Mouse (Mus musculus) MEL (cell line): ENCODE data around the gene Dnajc22. TPM values are rescaled to one million over a fixed set of nuclear protein-coding genes. Genes with fewer than 3 reads are reported as not detected.

ENCODE experiments used
- DNase-seq: peaks from one replicate; pipeline ENCODE4 v3.0.0; 2011; ENCODE audit warnings: low read depth, low spot score
- H3K27ac ChIP-seq: 2 replicates; pipeline ENCODE4 v1.5.1; 2012; ENCODE audit warnings: low read depth, mild to moderate bottlenecking, control low read depth, low read length, moderate library complexity; ENCODE audit not compliant: control insufficient read depth
- H3K27me3 ChIP-seq, 2 experiments: fragments of 150-350 bp in 1 of 2; sonication (generic) in 1 of 2; 2 replicates each; pipeline ENCODE4 v1.6.1; 2012; ENCODE audit warnings: low read length in 2 of 2, mild to moderate bottlenecking in 2 of 2, improper control_type of control experiment in 1 of 2, moderate library complexity in 1 of 2; ENCODE audit not compliant: insufficient read depth in 2 of 2, control insufficient read depth in 1 of 2
- H3K36me3 ChIP-seq, 2 experiments: 2 replicates each; pipeline ENCODE4 v1.6.1; 2012 to 2014; ENCODE audit warnings: low read length in 2 of 2, improper control_type of control experiment in 1 of 2, inconsistent platforms in 1 of 2, mild to moderate bottlenecking in 1 of 2; ENCODE audit not compliant: insufficient read depth in 2 of 2, control insufficient read depth in 1 of 2
- H3K4me1 ChIP-seq, 2 experiments: fragments of 150-350 bp in 1 of 2; sonication (generic) in 1 of 2; 2 replicates each; pipeline ENCODE4 v1.6.1; 2012; ENCODE audit warnings: low read length in 2 of 2, improper control_type of control experiment in 1 of 2, mild to moderate bottlenecking in 1 of 2; ENCODE audit not compliant: insufficient read depth in 2 of 2, control insufficient read depth in 1 of 2
- H3K4me3 ChIP-seq, 2 experiments: fragments of 150-350 bp in 1 of 2; sonication (generic) in 1 of 2; 2 replicates each; pipeline ENCODE4 v1.5.1; 2012; ENCODE audit warnings: low read depth in 2 of 2, low read length in 2 of 2, mild to moderate bottlenecking in 2 of 2, moderate library complexity in 2 of 2, control low read depth in 1 of 2, improper control_type of control experiment in 1 of 2; ENCODE audit not compliant: control insufficient read depth in 1 of 2, insufficient read depth in 1 of 2
- H3K79me2 ChIP-seq: 2 replicates; pipeline ENCODE4 v1.6.1; 2012; ENCODE audit warnings: mild to moderate bottlenecking, low read length, moderate library complexity; ENCODE audit not compliant: control insufficient read depth, poor library complexity, insufficient read depth
- H3K9ac ChIP-seq: 2 replicates; pipeline ENCODE4 v1.6.1; 2012; ENCODE audit warnings: low read depth, mild to moderate bottlenecking, control low read depth, low read length, moderate library complexity; ENCODE audit not compliant: control insufficient read depth, poor library complexity, severe bottlenecking
- H3K9me3 ChIP-seq: fragments of 150-350 bp; sonication (generic); replicated peaks from 2 replicates; pipeline ENCODE4 v1.6.1; 2012; ENCODE audit warnings: mild to moderate bottlenecking, low read length, improper control_type of control experiment, moderate library complexity; ENCODE audit not compliant: insufficient read depth
- BHLHE40 ChIP-seq: IDR thresholded peaks from 2 replicates; pipeline ENCODE4 v1.6.1; 2012; ENCODE audit warnings: low read depth, mild to moderate bottlenecking, inconsistent platforms, low read length, improper control_type of control experiment, borderline replicate concordance
- CHD2 ChIP-seq: IDR thresholded peaks from 2 replicates; pipeline ENCODE4 v1.6.1; 2011; ENCODE audit warnings: low read length, improper control_type of control experiment
- CTCF ChIP-seq, 3 experiments: IDR thresholded peaks in 2 of 3; conservative IDR thresholded peaks in 1 of 3; 2 replicates each; pipeline ENCODE4 v1.5.1; 2011 to 2012; ENCODE audit warnings: low read length in 3 of 3, low read depth in 2 of 3, mild to moderate bottlenecking in 2 of 3, improper control_type of control experiment in 1 of 3, inconsistent platforms in 1 of 3, mixed read lengths in 1 of 3, moderate library complexity in 1 of 3; ENCODE audit not compliant: control insufficient read depth in 1 of 3, insufficient read depth in 1 of 3, poor library complexity in 1 of 3, severe bottlenecking in 1 of 3
- E2F4 ChIP-seq: IDR thresholded peaks from 2 replicates; pipeline ENCODE4 v1.6.1; 2011; ENCODE audit warnings: low read depth, low read length, improper control_type of control experiment, borderline replicate concordance
- ELF1 ChIP-seq: IDR thresholded peaks from 2 replicates; pipeline ENCODE4 v1.6.1; 2014; ENCODE audit warnings: low read depth, mild to moderate bottlenecking, inconsistent platforms, low read length, improper control_type of control experiment, moderate library complexity
- EP300 ChIP-seq, 2 experiments: IDR thresholded peaks; 2 replicates each; pipeline ENCODE4 v1.6.1; 2011; ENCODE audit warnings: improper control_type of control experiment in 2 of 2, low read length in 2 of 2, low read depth in 1 of 2, mild to moderate bottlenecking in 1 of 2
- ETS1 ChIP-seq: IDR thresholded peaks from 2 replicates; pipeline ENCODE4 v1.6.1; 2012; ENCODE audit warnings: low read depth, mild to moderate bottlenecking, inconsistent platforms, low read length, improper control_type of control experiment, moderate library complexity
- GABPA ChIP-seq: IDR thresholded peaks from 2 replicates; pipeline ENCODE4 v1.6.1; 2012; ENCODE audit warnings: low read depth, mild to moderate bottlenecking, inconsistent platforms, low read length, improper control_type of control experiment, moderate library complexity
- GATA1 ChIP-seq: IDR thresholded peaks from 2 replicates; pipeline ENCODE4 v1.6.1; 2011; ENCODE audit warnings: low read depth, low read length, improper control_type of control experiment
- HCFC1 ChIP-seq: IDR thresholded peaks from 2 replicates; pipeline ENCODE4 v1.6.1; 2012; ENCODE audit warnings: low read depth, mild to moderate bottlenecking, inconsistent platforms, low read length, improper control_type of control experiment, moderate library complexity
- JUND ChIP-seq: IDR thresholded peaks from 2 replicates; pipeline ENCODE4 v1.6.1; 2011; ENCODE audit warnings: low read depth, mild to moderate bottlenecking, improper control_type of control experiment, low read length
- KAT2A ChIP-seq: conservative IDR thresholded peaks from 2 replicates; pipeline ENCODE4 v1.6.1; 2012; ENCODE audit warnings: low read depth, low read length, improper control_type of control experiment, inconsistent platforms
- MAFK ChIP-seq: IDR thresholded peaks from 2 replicates; pipeline ENCODE4 v1.6.1; 2011; ENCODE audit warnings: low read depth, mild to moderate bottlenecking, low read length, improper control_type of control experiment, borderline replicate concordance
- MAX ChIP-seq: IDR thresholded peaks from 2 replicates; pipeline ENCODE4 v1.6.1; 2011; ENCODE audit warnings: low read length, improper control_type of control experiment
- MAZ ChIP-seq: IDR thresholded peaks from 2 replicates; pipeline ENCODE4 v1.6.1; 2012; ENCODE audit warnings: low read depth, mild to moderate bottlenecking, inconsistent platforms, low read length, improper control_type of control experiment
- MEF2A ChIP-seq: IDR thresholded peaks from 2 replicates; pipeline ENCODE4 v1.6.1; 2014; ENCODE audit warnings: low read depth, mild to moderate bottlenecking, inconsistent platforms, low read length, improper control_type of control experiment; ENCODE audit not compliant: poor library complexity, insufficient replicate concordance, severe bottlenecking; ENCODE audit errors: extremely low read depth
- MXI1 ChIP-seq: IDR thresholded peaks from 2 replicates; pipeline ENCODE4 v1.6.1; 2011; ENCODE audit warnings: mild to moderate bottlenecking, low read depth, low read length, improper control_type of control experiment
- MYB ChIP-seq: IDR thresholded peaks from 2 replicates; pipeline ENCODE4 v1.6.1; 2011; ENCODE audit warnings: mild to moderate bottlenecking, low read depth, low read length, improper control_type of control experiment
- MYC ChIP-seq: IDR thresholded peaks from 2 replicates; pipeline ENCODE4 v1.6.1; 2011; ENCODE audit warnings: low read depth, mild to moderate bottlenecking, low read length, improper control_type of control experiment, moderate library complexity
- NELFE ChIP-seq: IDR thresholded peaks from 2 replicates; pipeline ENCODE4 v1.6.1; 2011; ENCODE audit warnings: low read depth, low read length, improper control_type of control experiment
- NRF1 ChIP-seq: IDR thresholded peaks from 2 replicates; pipeline ENCODE4 v1.6.1; 2014; ENCODE audit warnings: low read depth, mild to moderate bottlenecking, inconsistent platforms, low read length, improper control_type of control experiment, moderate library complexity; ENCODE audit not compliant: poor library complexity, insufficient read depth, severe bottlenecking
- POLR2A ChIP-seq, 2 experiments: IDR thresholded peaks; 2 replicates each; pipeline ENCODE4 v1.6.1; 2011 to 2012; ENCODE audit warnings: low read length in 2 of 2, mild to moderate bottlenecking in 2 of 2, control low read depth in 1 of 2, improper control_type of control experiment in 1 of 2, low read depth in 1 of 2, moderate library complexity in 1 of 2; ENCODE audit not compliant: control insufficient read depth in 1 of 2, insufficient read depth in 1 of 2, poor library complexity in 1 of 2
- POLR2AphosphoS2 ChIP-seq: IDR thresholded peaks from 2 replicates; pipeline ENCODE4 v1.6.1; 2011; ENCODE audit warnings: low read length, improper control_type of control experiment
- POLR2AphosphoS5 ChIP-seq: IDR thresholded peaks from 2 replicates; pipeline ENCODE4 v1.6.1; 2012; ENCODE audit warnings: low read depth, borderline replicate concordance, mild to moderate bottlenecking, inconsistent platforms, low read length, moderate library complexity, mixed read lengths
- RAD21 ChIP-seq: IDR thresholded peaks from 2 replicates; pipeline ENCODE4 v1.6.1; 2011; ENCODE audit warnings: mild to moderate bottlenecking, low read depth, low read length, improper control_type of control experiment
- RCOR1 ChIP-seq: IDR thresholded peaks from 2 replicates; pipeline ENCODE4 v1.6.1; 2012; ENCODE audit warnings: low read depth, mild to moderate bottlenecking, inconsistent platforms, low read length, improper control_type of control experiment
- SIN3A ChIP-seq: IDR thresholded peaks from 2 replicates; pipeline ENCODE4 v1.6.1; 2012; ENCODE audit warnings: low read length, improper control_type of control experiment, inconsistent platforms
- SMC3 ChIP-seq: IDR thresholded peaks from 2 replicates; pipeline ENCODE4 v1.6.1; 2011; ENCODE audit warnings: low read depth, low read length, improper control_type of control experiment
- TAL1 ChIP-seq: IDR thresholded peaks from 2 replicates; pipeline ENCODE4 v1.6.1; 2012; ENCODE audit warnings: mild to moderate bottlenecking, inconsistent platforms, low read length, moderate library complexity, mixed read lengths
- TBP ChIP-seq: IDR thresholded peaks from 2 replicates; pipeline ENCODE4 v1.8.0; 2011; ENCODE audit warnings: low read depth, low read length, improper control_type of control experiment
- TCF12 ChIP-seq: IDR thresholded peaks from 2 replicates; pipeline ENCODE4 v1.6.1; 2014; ENCODE audit warnings: low read depth, mild to moderate bottlenecking, inconsistent platforms, low read length, improper control_type of control experiment, moderate library complexity
- UBTF ChIP-seq: IDR thresholded peaks from 2 replicates; pipeline ENCODE4 v1.6.1; 2012; ENCODE audit warnings: low read depth, mild to moderate bottlenecking, inconsistent platforms, low read length, improper control_type of control experiment, moderate library complexity, borderline replicate concordance; ENCODE audit not compliant: insufficient read depth
- USF1 ChIP-seq: IDR thresholded peaks from 2 replicates; pipeline ENCODE4 v1.6.1; 2014; ENCODE audit warnings: low read depth, mild to moderate bottlenecking, inconsistent platforms, low read length, improper control_type of control experiment, moderate library complexity
- USF2 ChIP-seq, 2 experiments: IDR thresholded peaks; 2 replicates each; pipeline ENCODE4 v1.6.1; 2011 to 2012; ENCODE audit warnings: improper control_type of control experiment in 2 of 2, low read length in 2 of 2, borderline replicate concordance in 1 of 2, inconsistent platforms in 1 of 2, low read depth in 1 of 2, mild to moderate bottlenecking in 1 of 2; ENCODE audit not compliant: insufficient read depth in 1 of 2
- ZC3H11A ChIP-seq: IDR thresholded peaks from 2 replicates; pipeline ENCODE4 v1.6.1; 2012; ENCODE audit warnings: low read depth, mild to moderate bottlenecking, inconsistent platforms, low read length, improper control_type of control experiment
- ZKSCAN1 ChIP-seq: IDR thresholded peaks from 2 replicates; pipeline ENCODE4 v1.6.1; 2012; ENCODE audit warnings: low read depth, mild to moderate bottlenecking, inconsistent platforms, low read length, improper control_type of control experiment, moderate library complexity
- ZMIZ1 ChIP-seq: IDR thresholded peaks from 2 replicates; pipeline ENCODE4 v1.6.1; 2012; ENCODE audit warnings: low read depth, mild to moderate bottlenecking, inconsistent platforms, low read length, improper control_type of control experiment, moderate library complexity
- ZNF384 ChIP-seq: IDR thresholded peaks from 2 replicates; pipeline ENCODE4 v1.6.1; 2012; ENCODE audit warnings: low read depth, mild to moderate bottlenecking, inconsistent platforms, low read length, improper control_type of control experiment
- polyA plus RNA-seq, 2 experiments: library from polyadenylated mRNA; stranded (reverse) in 1 of 2; unstranded in 1 of 2; fragments of >175 nt in 1 of 2; fragments of >200 nt in 1 of 2; gene quantifications; 2 replicates each; pipeline versions ENCODE4 v1.2.1 to v1.2.4; 2012; ENCODE audit warnings: low replicate concordance in 2 of 2, low read depth in 1 of 2; ENCODE audit not compliant: insufficient read length in 2 of 2, insufficient read depth in 1 of 2, missing spikeins in 1 of 2
- total RNA-seq: library from RNA; depleted of rRNA; stranded (reverse); fragments of 300-350 nt; gene quantifications from 2 replicates; pipeline ENCODE4 v1.2.3, GENCODE M21; 2012

Gene Dnajc22
- total and polyA plus RNA-seq, 3 experiments = 3.2 to 5.3 TPM; not detected in 1

GRCm38 (mm10) chr15:99115065-99115423 is 22.1 kb downstream of the Dnajc22 start:
- H3K4me3 ChIP-seq = peak overlapping the region; percentile 49 to 54; a peak in 3 of 4 replicates
- DNase-seq = peak; percentile 61
- H3K4me1 ChIP-seq = peaks cover 0 to 7% of the 10 kb centered on the region in 2 experiments; a peak in 1 of 4 replicates
- H3K27ac ChIP-seq = peak overlapping the region; percentile 63
- H3K9ac ChIP-seq = no peak overlapping the region; the same call in 1 of the 2 replicates
- no peaks in the 10 kb centered on the region for H3K79me2 ChIP-seq
- peaks cover 0 to 9% of the 10 kb centered on the region in 2 experiments; a peak in 2 of 4 replicates for H3K36me3 ChIP-seq
- H3K27me3 ChIP-seq = no peaks in the 10 kb centered on the region
- H3K9me3 ChIP-seq = no peaks in the 10 kb centered on the region
- TF ChIP-seq SMC3 (no peak), E2F4 (no peak), MYC (no peak), USF1 (no peak), GATA1 (peak; percentile 84), HCFC1 (0 out of 2 replicates have a peak, but pooled peaks have one; percentile 41), MXI1 (0 out of 2 replicates have a peak, but pooled peaks have one; percentile 27), ZKSCAN1 (no peak), POLR2A (IDR thresholded peaks at IDR 0.05; ENCODE audit: control insufficient read depth in 1 of 2, insufficient read depth in 1 of 2, low read depth in 1 of 2, low read length in 2 of 2, poor library complexity in 1 of 2) (no peak), MEF2A (no peak), RAD21 (no peak), NELFE (no peak), ZC3H11A (no peak), CHD2 (no peak), MAZ (peak; percentile 84), JUND (no peak), TCF12 (peak; percentile 90), TBP (no peak), GABPA (no peak), UBTF (no peak), MAFK (no peak), ELF1 (no peak), POLR2AphosphoS2 (no peak), KAT2A (no peak), MAX (no peak), ZMIZ1 (no peak), MYB (peak; percentile 86), CTCF (IDR thresholded peaks at IDR 0.05 in 2 of 3, conservative IDR thresholded peaks at IDR 0.05 in 1 of 3; ENCODE audit: control insufficient read depth in 1 of 3, insufficient read depth in 1 of 3, low read depth in 2 of 3, low read length in 3 of 3, poor library complexity in 1 of 3, severe bottlenecking in 1 of 3) (no peak), BHLHE40 (no peak), EP300 (IDR thresholded peaks at IDR 0.05; ENCODE audit: low read depth in 1 of 2, low read length in 2 of 2) (peak; percentile 72 to 92), POLR2AphosphoS5 (no peak), NRF1 (no peak), ZNF384 (no peak; the same call in none of the 2 replicates), ETS1 (peak; percentile 74), RCOR1 (peak; percentile 85), USF2 (IDR thresholded peaks at IDR 0.05; ENCODE audit: borderline replicate concordance in 1 of 2, insufficient read depth in 1 of 2, low read depth in 1 of 2, low read length in 2 of 2) (no peak), SIN3A (peak; percentile 60; the same call in 1 of the 2 replicates), TAL1 (no peak)
